In the genomic region with DNA sequence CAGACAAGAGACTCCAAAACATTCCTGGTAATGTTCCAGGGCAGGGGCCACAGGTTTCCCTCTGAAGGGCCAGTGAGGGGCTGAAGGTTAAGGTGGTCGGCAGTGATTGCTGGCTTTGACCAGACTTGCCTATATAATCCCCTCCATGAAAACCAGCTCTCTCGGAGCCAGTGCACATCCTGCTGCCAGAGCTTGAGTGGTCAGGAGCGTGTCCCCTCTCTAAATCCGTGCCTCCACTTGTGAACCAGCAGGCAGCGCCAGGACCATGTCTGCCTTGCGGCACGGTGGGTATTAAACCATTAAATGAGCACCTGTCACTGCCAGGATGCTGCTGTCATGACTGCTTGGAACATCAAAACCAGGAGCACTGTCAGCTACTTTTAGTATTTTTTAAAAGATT, we compare ENCODE assay signal across 12 mouse cellular contexts.
"Had no signal": no experiment of that assay in that cellular context is flagged by ENCODE, and none has a peak within 500 bp of the region (broad histone marks: within the 10 kb centered on the region; RNA-seq: fewer than 3 reads in every experiment).

No protein-coding gene starts in this region.

- DNase-seq: left cerebral cortex, postnatal 4 days; liver; liver, embryonic 13.5 days; liver, postnatal 0 days; lung, adult 18-20 months; lung, adult 2 months; lung, embryonic 14.5 days; lung, postnatal 10 days; lung, postnatal 14 days; lung, postnatal 36 days; lung, postnatal 4 days; midbrain, embryonic 14.5 days had no signal
